Mouse (Mus musculus) liver, embryonic 15.5 days (tissue): Measurements from ENCODE around the gene Osbpl6. TPM values are rescaled to one million over a fixed set of nuclear protein-coding genes. Genes with fewer than 3 reads are reported as not detected.

Source experiments
- ATAC-seq: fragments of 200-750 bp; cut with Nextera tagmentation; 2 replicates; pipeline ENCODE4 v1.8.0; 2017; ENCODE audit warnings: moderate number of reproducible peaks, mild to moderate bottlenecking, moderate library complexity; ENCODE audit not compliant: insufficient read depth
- H3K27ac ChIP-seq: fragments of 300-500 bp; sonication (generic); replicated peaks from 2 replicates; pipeline ENCODE4 v1.5.1; 2015; ENCODE audit warnings: mild to moderate bottlenecking, inconsistent platforms
- H3K27me3 ChIP-seq: fragments of 300-500 bp; sonication (generic); 2 replicates; pipeline ENCODE4 v1.6.1; 2015; ENCODE audit warnings: mild to moderate bottlenecking, inconsistent platforms
- H3K36me3 ChIP-seq: fragments of 300-500 bp; sonication (generic); replicated peaks from 2 replicates; pipeline ENCODE4 v1.6.1; 2015; ENCODE audit warnings: moderate library complexity, mild to moderate bottlenecking, inconsistent platforms
- H3K4me1 ChIP-seq: fragments of 300-500 bp; sonication (generic); replicated peaks from 2 replicates; pipeline ENCODE4 v1.6.1; 2015; ENCODE audit warnings: inconsistent platforms
- H3K4me2 ChIP-seq: fragments of 300-500 bp; sonication (generic); 2 replicates; pipeline ENCODE4 v1.6.1; 2015; ENCODE audit warnings: moderate library complexity, mild to moderate bottlenecking, inconsistent platforms
- H3K4me3 ChIP-seq: fragments of 300-500 bp; sonication (generic); replicated peaks from 2 replicates; pipeline ENCODE4 v1.5.1; 2015; ENCODE audit warnings: mild to moderate bottlenecking, inconsistent platforms
- H3K9ac ChIP-seq: fragments of 300-500 bp; sonication (generic); 2 replicates; pipeline ENCODE4 v1.6.1; 2015; ENCODE audit warnings: moderate library complexity, mild to moderate bottlenecking, inconsistent platforms
- H3K9me3 ChIP-seq: fragments of 300-500 bp; sonication (generic); replicated peaks from 2 replicates; pipeline ENCODE4 v1.6.1; 2016; ENCODE audit warnings: inconsistent platforms
- WGBS: fragments of 180-500 bp; shearing (Covaris S2); methylation state at CpG from one replicate; pipeline ENCODE4 v1.1.7; 2015; ENCODE audit warnings: mixed read lengths; ENCODE audit not compliant: insufficient replicate concordance; 5-methylcytosine and 5-hydroxymethylcytosine counted together
- polyA plus RNA-seq: library from polyadenylated mRNA; unstranded; fragments of >200 nt; fragmentation: Nextera tagmentation; extraction: Ambion mirVana; gene quantifications from 2 replicates; pipeline ENCODE4 v1.2.1, GENCODE M21; 2015

The Osbpl6 gene
- polyA plus RNA-seq, 1 experiment from 2014 or later, result 0.31 TPM

GRCm38 (mm10) chr2:76566933-76567551 lies 160.7 kb downstream of the Osbpl6 start:
- Histone ChIP-seq H3K27ac (no peak overlapping the region), H3K9me3 (no peaks in the 10 kb centered on the region), H3K4me3 (no peak overlapping the region), H3K27me3 (no peaks in the 10 kb centered on the region), H3K4me1 (no peaks in the 10 kb centered on the region), H3K9ac (no peak overlapping the region), H3K36me3 (no peaks in the 10 kb centered on the region), H3K4me2 (no peak overlapping the region)
- ATAC-seq, result no peak
- 24% methylated on average over 8 of the region's 8 CpGs for WGBS

GRCm38 (mm10) chr2:76571543-76571942 lies 165.2 kb downstream of the Osbpl6 start:
- H3K27ac ChIP-seq, result no peak overlapping the region
- H3K4me2 ChIP-seq, result no peak overlapping the region
- H3K27me3 ChIP-seq, result no peaks in the 10 kb centered on the region
- no peak overlapping the region for H3K4me3 ChIP-seq
- H3K9me3 ChIP-seq, result no peaks in the 10 kb centered on the region
- H3K9ac ChIP-seq, result no peak overlapping the region
- no peaks in the 10 kb centered on the region for H3K36me3 ChIP-seq
- no peaks in the 10 kb centered on the region; the same call in 1 of the 2 replicates for H3K4me1 ChIP-seq
- ATAC-seq, result no peak
- WGBS, result 49% methylated on average over 10 of the region's 10 CpGs

GRCm38 (mm10) chr2:76578911-76579310 lies 172.6 kb downstream of the Osbpl6 start:
- Histone ChIP-seq H3K27ac (no peak overlapping the region), H3K9me3 (no peaks in the 10 kb centered on the region), H3K36me3 (no peaks in the 10 kb centered on the region), H3K4me3 (no peak overlapping the region), H3K4me1 (no peaks in the 10 kb centered on the region), H3K27me3 (no peaks in the 10 kb centered on the region), H3K4me2 (no peak overlapping the region), H3K9ac (no peak overlapping the region)
- WGBS, result 83% methylated on average over 8 of the region's 8 CpGs
- ATAC-seq, result no peak

GRCm38 (mm10) chr2:76585090-76585489 lies 178.8 kb downstream of the Osbpl6 start:
- 86% methylated on average over 13 of the region's 13 CpGs for WGBS
- no peak overlapping the region for H3K4me3 ChIP-seq
- H3K9ac ChIP-seq, result no peak overlapping the region
- H3K27ac ChIP-seq, result no peak overlapping the region
- no peaks in the 10 kb centered on the region for H3K27me3 ChIP-seq
- H3K4me1 ChIP-seq, result no peaks in the 10 kb centered on the region
- no peak for ATAC-seq
- H3K36me3 ChIP-seq, result no peaks in the 10 kb centered on the region
- no peak overlapping the region for H3K4me2 ChIP-seq
- no peaks in the 10 kb centered on the region for H3K9me3 ChIP-seq

GRCm38 (mm10) chr2:76586906-76587305 lies 180.6 kb downstream of the Osbpl6 start:
- H3K4me1 ChIP-seq, result no peaks in the 10 kb centered on the region
- ATAC-seq, result no peak
- H3K9ac ChIP-seq, result no peak overlapping the region
- H3K4me3 ChIP-seq, result no peak overlapping the region
- 64% methylated on average over 10 of the region's 10 CpGs for WGBS
- no peaks in the 10 kb centered on the region for H3K27me3 ChIP-seq
- H3K9me3 ChIP-seq, result no peaks in the 10 kb centered on the region
- no peak overlapping the region for H3K4me2 ChIP-seq
- no peak overlapping the region for H3K27ac ChIP-seq
- no peaks in the 10 kb centered on the region for H3K36me3 ChIP-seq

- no peaks in the 10 kb centered on the region for H3K4me1 ChIP-seq
- no peak overlapping the region for H3K9ac ChIP-seq
- H3K36me3 ChIP-seq, result no peaks in the 10 kb centered on the region
- no peaks in the 10 kb centered on the region for H3K9me3 ChIP-seq
- H3K27me3 ChIP-seq, result no peaks in the 10 kb centered on the region
- H3K27ac ChIP-seq, result no peak overlapping the region
- WGBS, result 61% methylated on average over 7 of the region's 7 CpGs
- no peak overlapping the region for H3K4me2 ChIP-seq
- H3K4me3 ChIP-seq, result no peak overlapping the region
- no peak for ATAC-seq
Observed at GRCm38 (mm10) chr2:76590221-76590620, 183.9 kb downstream of the Osbpl6 start.

GRCm38 (mm10) chr2:76592401-76592924 lies 186.2 kb downstream of the Osbpl6 start:
- Histone ChIP-seq H3K9ac (no peak overlapping the region), H3K4me3 (no peak overlapping the region), H3K4me1 (no peaks in the 10 kb centered on the region), H3K36me3 (no peaks in the 10 kb centered on the region), H3K9me3 (no peaks in the 10 kb centered on the region), H3K27ac (no peak overlapping the region), H3K27me3 (no peaks in the 10 kb centered on the region), H3K4me2 (no peak overlapping the region)
- no peak for ATAC-seq
- WGBS, result 51% methylated on average over 3 of the region's 3 CpGs

- Histone ChIP-seq H3K9me3 (no peaks in the 10 kb centered on the region), H3K4me2 (no peak overlapping the region), H3K4me1 (no peaks in the 10 kb centered on the region), H3K4me3 (no peak overlapping the region), H3K9ac (no peak overlapping the region), H3K36me3 (no peaks in the 10 kb centered on the region), H3K27ac (no peak overlapping the region), H3K27me3 (no peaks in the 10 kb centered on the region)
- WGBS, result 67% methylated on average over 11 of the region's 11 CpGs
- ATAC-seq, result no peak
Observed at GRCm38 (mm10) chr2:76597521-76597920, 191.2 kb downstream of the Osbpl6 start.

- Histone ChIP-seq H3K9ac (no peak overlapping the region), H3K4me1 (no peaks in the 10 kb centered on the region), H3K36me3 (no peaks in the 10 kb centered on the region), H3K27me3 (no peaks in the 10 kb centered on the region), H3K9me3 (no peaks in the 10 kb centered on the region), H3K27ac (no peak overlapping the region), H3K4me2 (no peak overlapping the region), H3K4me3 (no peak overlapping the region)
- WGBS, result 52% methylated on average over 5 of the region's 5 CpGs
- ATAC-seq, result no peak
Observed at GRCm38 (mm10) chr2:76599214-76599613, 192.9 kb downstream of the Osbpl6 start.

GRCm38 (mm10) chr2:76602256-76602655 lies 195.9 kb downstream of the Osbpl6 start:
- 79% methylated on average over 1 of the region's 1 CpGs for WGBS
- Histone ChIP-seq H3K4me2 (no peak overlapping the region), H3K4me1 (no peaks in the 10 kb centered on the region), H3K9ac (no peak overlapping the region), H3K4me3 (no peak overlapping the region), H3K27ac (no peak overlapping the region), H3K36me3 (no peaks in the 10 kb centered on the region), H3K27me3 (no peaks in the 10 kb centered on the region), H3K9me3 (no peaks in the 10 kb centered on the region)
- no peak for ATAC-seq

- 64% methylated on average over 3 of the region's 3 CpGs for WGBS
- ATAC-seq, result no peak
- H3K27ac ChIP-seq, result no peak overlapping the region
Observed at GRCm38 (mm10) chr2:76606704-76607103, 200.4 kb downstream of the Osbpl6 start.

More at GRCm38 (mm10) chr2:76606704-76607103, 200.4 kb downstream of the Osbpl6 start:
- H3K4me1 ChIP-seq, result no peaks in the 10 kb centered on the region
- no peak overlapping the region for H3K4me3 ChIP-seq
- H3K9ac ChIP-seq, result no peak overlapping the region
- H3K9me3 ChIP-seq, result no peaks in the 10 kb centered on the region
- H3K27me3 ChIP-seq, result no peaks in the 10 kb centered on the region
- no peaks in the 10 kb centered on the region for H3K36me3 ChIP-seq
- H3K4me2 ChIP-seq, result no peak overlapping the region
